Mouse (Mus musculus): ENCODE measurements around the gene Gm20498.
A peak's percentile ranks its signal among the peaks of the same experiment; 100 is the strongest.
"Not testable (repeated sequence)": the region's sequence is repeated elsewhere in the genome, so short reads cannot be mapped to it uniquely, and the experiment has no call there.

The Gm20498 gene

DNA sequence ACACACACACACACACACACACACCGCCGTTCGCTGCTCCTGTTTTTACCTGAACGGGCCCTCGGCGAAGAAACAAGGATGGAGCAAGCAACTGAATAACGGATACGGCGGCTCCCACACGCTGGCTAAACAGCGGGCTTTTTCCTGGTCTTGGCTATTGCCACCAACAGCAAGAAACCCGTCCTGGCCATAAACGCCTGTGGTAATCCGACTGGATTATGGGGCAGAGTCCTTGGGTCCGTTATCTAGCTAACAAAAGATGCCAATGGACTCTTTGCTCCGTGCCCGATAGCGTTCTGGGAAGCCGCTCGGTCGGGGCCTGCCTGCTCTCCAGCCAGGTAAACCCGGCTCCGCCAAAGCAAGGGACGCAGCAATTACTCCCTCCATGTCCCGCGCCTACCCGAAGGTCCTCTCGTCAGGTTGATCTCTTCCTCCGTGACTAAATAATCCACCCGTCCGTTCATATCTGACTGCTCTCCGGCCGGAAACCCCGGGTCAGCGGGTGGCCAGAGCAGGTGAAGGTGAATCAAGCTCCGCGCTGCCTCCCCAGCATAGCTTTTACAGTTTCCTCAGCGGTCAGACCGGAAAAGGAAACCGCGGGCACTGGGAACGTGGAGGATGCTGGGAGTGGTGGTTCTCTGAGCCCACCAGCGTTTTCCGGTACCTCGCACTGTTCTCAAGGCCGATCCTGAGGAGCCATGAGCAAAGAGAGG is at the start of gene Gm20498, which contains the start of gene Synj2bp:
Gene Gm20498 (minus strand): TSS at position 590 of the 713 bp plus-strand sequence.
Gene Synj2bp (minus strand): TSS at position 596 of the 713 bp plus-strand sequence.
- DNase-seq, result peak; percentile 84

GRCm38 (mm10) chr12:81568374-81568773 is 35.7 kb upstream of the Gm20498 start, which contains the start of gene Adam21:
Gene Adam21, minus strand, starts transcription at chr12:81568474.
- no peak for DNase-seq

- no peak for DNase-seq
Observed at GRCm38 (mm10) chr12:81567931-81568330, 35.2 kb upstream of the Gm20498 start.

- DNase-seq, result no peak
Observed at GRCm38 (mm10) chr12:81564173-81564572, 31.5 kb upstream of the Gm20498 start.

GRCm38 (mm10) chr12:81549286-81549685 is 16.6 kb upstream of the Gm20498 start:
- DNase-seq, result no peak

- no peak for DNase-seq
Observed at GRCm38 (mm10) chr12:81547163-81547562, 14.5 kb upstream of the Gm20498 start.

GRCm38 (mm10) chr12:81533029-81533419 is 319 bp upstream of the Gm20498 start:
- DNase-seq, result no peak

GRCm38 (mm10) chr12:81530587-81530986 is 2.1 kb downstream of the Gm20498 start:
- DNase-seq, result not testable (repeated sequence)

GRCm38 (mm10) chr12:81496906-81497305 is 35.8 kb downstream of the Gm20498 start:
- not testable (repeated sequence) for DNase-seq

- no peak for DNase-seq
Observed at GRCm38 (mm10) chr12:81490491-81490890, 42.2 kb downstream of the Gm20498 start.

DNA sequence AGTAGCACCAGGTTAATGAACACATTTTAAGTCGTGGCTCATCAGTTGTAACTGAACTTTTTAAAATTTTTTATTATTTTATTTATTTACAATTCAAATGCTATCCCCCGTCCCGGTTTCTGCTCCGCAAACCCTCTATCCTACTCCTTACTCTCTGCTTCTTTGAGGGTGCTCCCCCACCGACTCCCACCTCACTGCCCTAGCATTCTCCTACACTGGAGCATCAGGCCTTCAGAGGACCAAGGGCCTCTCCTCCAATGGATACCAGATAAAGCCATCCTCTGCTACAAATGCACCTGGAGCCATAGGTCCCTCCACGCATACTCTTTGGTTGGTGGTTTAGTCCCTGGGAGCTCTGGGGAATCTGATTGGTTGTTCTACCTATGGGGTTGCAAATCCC is 47.4 kb downstream of the Gm20498 start:
- peak; percentile 26 for DNase-seq

DNA sequence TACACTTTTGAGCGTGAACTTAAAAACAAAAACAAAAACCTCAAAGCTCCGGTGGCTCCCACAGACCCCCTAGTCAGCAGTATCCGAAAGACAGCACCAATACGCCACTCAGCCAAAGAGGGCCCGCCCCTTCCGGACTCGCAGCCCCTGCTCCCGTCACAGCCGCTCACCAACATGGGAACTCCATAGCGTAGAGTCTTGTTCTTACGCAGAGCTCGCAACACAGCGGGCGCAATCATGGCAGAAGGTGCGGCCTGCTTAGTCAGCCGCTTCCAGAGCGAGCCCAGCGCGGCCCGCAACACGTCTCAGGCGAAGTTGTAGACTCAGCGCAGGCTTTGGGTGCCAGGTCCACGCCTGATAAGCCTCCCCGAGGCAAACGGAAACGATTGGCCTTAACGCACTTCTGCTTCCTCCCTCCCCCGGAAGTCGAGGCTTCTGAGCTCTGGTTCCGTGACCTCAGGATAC is 47.9 kb downstream of the Gm20498 start, which contains the start of gene Cox16:
Gene Cox16 (minus strand): TSS at position 401 of the 465 bp plus-strand sequence.
- DNase-seq, result peak; percentile 91

DNA sequence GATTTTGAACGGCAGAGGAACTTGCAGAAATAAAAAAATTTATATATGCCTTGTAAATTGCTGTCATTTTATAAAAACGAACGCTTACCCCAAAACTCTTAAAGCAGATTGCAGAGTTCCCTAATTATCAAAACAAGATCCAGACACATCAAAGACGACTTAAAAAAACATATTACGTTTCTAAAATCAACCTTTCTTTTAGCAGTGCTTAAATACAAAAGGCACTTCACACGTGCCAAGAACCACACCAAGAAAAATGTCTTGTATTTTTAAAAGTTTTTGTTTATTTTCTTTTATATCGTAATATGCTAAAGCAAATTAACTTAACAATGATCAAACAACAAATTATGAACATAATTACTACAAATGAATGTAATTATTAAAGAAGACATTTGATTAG is 48.5 kb downstream of the Gm20498 start:
- DNase-seq, result no peak

DNA sequence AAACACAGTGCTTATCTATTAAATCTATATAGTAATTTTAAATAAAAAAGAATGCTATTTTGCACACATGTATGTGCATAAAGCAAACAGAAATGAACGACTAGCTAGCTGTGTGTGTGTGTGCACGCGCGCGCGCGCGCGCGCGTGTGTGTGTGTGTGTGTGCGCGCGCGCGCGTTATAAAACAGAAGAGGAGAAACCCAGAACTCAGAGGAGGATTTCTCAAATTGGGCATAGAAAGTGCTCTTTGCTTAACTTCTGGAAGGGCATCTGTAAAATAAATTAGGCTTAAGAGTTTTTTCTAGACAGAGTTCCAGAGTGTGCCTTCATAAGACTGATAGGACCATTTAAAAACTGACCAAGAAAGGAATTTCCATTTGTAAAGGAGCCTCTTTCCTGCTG is 49.0 kb downstream of the Gm20498 start:
- peak; percentile 44 for DNase-seq

DNA sequence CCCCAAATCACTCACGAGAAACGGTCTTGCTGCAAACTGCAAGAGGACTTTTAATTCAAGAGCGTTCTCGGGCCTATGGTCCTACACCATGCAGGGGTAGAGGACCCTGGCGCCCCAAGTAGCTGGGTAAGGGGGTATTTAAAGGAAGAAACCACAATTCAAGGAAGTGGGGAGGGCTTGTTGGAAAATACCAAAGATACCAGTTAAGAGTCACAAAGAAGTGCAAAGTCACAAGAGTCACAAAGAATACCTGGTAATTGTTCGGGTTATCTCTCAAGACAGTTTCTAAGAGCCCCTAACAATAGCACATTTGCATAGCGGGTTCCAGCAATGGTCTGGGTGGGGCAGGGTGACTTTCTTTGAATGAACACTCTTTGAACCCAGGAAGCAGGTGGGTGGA is 73.7 kb downstream of the Gm20498 start:
- DNase-seq, result not testable (repeated sequence)

- not testable (repeated sequence) for DNase-seq
Observed at GRCm38 (mm10) chr12:81438985-81439384, 93.7 kb downstream of the Gm20498 start.

DNA sequence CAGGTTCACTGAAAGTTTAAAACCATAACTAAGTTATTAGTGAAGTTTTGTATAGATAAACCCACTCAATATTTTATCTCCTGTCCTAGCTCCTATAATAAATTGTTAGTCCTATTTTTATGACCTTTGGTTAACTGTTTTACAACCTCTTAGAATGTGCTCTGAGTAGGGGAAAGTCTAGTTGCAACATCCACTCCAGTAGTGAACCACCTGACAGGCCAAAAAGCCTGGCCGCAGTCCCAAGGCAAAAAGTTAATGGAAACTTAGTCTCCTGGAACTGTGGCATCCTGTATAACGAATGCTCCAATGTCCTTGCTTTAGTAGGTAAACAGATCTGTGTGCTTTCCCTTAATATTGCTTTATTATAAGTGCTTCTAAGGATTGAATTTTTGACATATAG is 97.9 kb downstream of the Gm20498 start:
- not testable (repeated sequence) for DNase-seq

- no peak for DNase-seq
Observed at GRCm38 (mm10) chr12:81421846-81422245, 110.9 kb downstream of the Gm20498 start, which contains the start of gene Adam4. Gene Adam4, minus strand, starts transcription at chr12:81421946.

DNA sequence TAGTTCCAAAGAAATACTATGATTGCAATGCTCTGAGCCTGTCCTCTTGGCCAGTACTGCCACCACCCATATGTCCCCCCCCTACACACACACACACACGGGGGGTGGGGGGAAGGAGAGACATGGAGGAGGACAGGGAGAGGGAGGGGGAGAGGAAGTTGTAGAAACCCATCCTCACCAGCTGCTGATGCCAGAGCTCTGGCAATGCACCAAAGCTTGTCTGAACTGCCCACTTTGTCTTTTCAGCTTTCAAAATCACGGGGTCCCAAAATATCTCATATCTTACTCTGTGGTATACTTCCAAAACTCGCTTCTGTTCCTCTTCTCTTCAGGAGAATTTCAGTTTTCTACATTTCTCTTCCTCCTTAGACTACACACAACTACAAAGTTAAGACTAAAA is 119.5 kb downstream of the Gm20498 start:
- no peak for DNase-seq

- DNase-seq, result no peak
Observed at GRCm38 (mm10) chr12:81408966-81409365, 123.7 kb downstream of the Gm20498 start.

DNA sequence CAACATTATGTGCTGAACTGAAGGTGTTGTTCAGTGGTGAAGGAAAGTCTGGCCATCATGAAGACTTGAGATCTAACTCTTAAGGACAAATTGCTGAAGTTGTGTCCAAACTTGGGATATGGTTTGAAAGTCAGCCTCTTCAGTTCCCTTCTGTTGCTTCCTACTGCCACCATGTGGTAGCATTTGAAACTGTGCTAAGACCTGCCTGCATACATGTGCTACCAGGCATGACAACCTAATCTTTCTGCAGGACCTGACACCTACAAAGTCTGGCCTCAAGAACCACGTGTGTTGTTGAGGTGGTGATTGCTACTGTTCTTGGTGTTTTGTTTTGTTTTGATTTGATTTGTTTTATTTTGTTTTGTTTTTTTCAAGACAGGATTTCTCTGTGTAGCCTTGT is 130.5 kb downstream of the Gm20498 start:
- DNase-seq, result peak; percentile 71

DNA sequence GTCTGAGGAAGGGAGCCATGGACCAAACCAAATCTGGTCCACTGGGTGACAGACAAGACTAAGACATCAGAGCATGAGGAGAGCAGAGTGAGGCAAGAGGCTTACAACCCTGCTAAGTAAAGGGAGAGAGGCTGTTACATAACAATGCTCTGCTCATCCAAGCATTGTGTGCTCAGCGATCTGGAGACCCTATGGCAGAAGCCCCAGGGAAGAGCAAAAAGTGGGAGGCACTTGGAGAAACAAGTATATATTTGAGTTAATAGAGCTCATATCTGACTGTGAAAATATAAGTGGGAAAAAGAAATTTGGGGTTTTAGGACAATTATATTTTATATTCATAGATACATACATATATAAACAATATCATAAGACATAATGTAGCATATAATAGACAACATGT is 153.3 kb downstream of the Gm20498 start, which contains the start of gene Gm4787:
Gene Gm4787 (minus strand): TSS at position 101 of the 400 bp plus-strand sequence.
- not testable (repeated sequence) for DNase-seq

GRCm38 (mm10) chr12:81333841-81334240 is 198.9 kb downstream of the Gm20498 start:
- DNase-seq, result no peak

GRCm38 (mm10) chr12:81332875-81333421 is 199.8 kb downstream of the Gm20498 start, which contains the start of gene Slc8a3:
Gene Slc8a3, minus strand, starts transcription at chr12:81333180.
- DNase-seq, result peak; percentile 17

Data from thymus, postnatal 4 days (tissue).